ENCODE assay signal across 16 mouse cellular contexts in genomic region chr8:46252456-46252855, GRCm38 (mm10). TPM values are rescaled to one million over a fixed set of nuclear protein-coding genes. Genes with fewer than 3 reads are reported as not detected.
DNase-seq lines count a peak whose midpoint lies in the region; ATAC-seq and TF ChIP-seq lines count a peak whose summit lies in the region.
"Had no signal": no experiment of that assay in that cellular context is flagged by ENCODE, and none has a peak within 500 bp of the region (broad histone marks: within the 10 kb centered on the region; RNA-seq: fewer than 3 reads in every experiment).

No protein-coding gene starts in this region.

- no peaks in the 10 kb centered on the region for H3K36me3 ChIP-seq in forebrain, embryonic 13.5 days (ENCODE audit: poor library complexity, severe bottlenecking)
- no peaks in the 10 kb centered on the region for H3K36me3 ChIP-seq in forebrain, embryonic 12.5 days (replicated peaks)
- no peaks in the 10 kb centered on the region for H3K36me3 ChIP-seq in liver, postnatal 0 days (replicated peaks; ENCODE audit: insufficient read depth, low read length)
- H3K36me3 ChIP-seq in liver, embryonic 12.5 days = no peaks in the 10 kb centered on the region
- no peaks in the 10 kb centered on the region for H3K36me3 ChIP-seq in embryonic facial prominence, embryonic 10.5 days (replicated peaks)
- no peaks in the 10 kb centered on the region for H3K36me3 ChIP-seq in limb, embryonic 15.5 days

- H3K27me3 ChIP-seq in forebrain, embryonic 13.5 days = no peaks in the 10 kb centered on the region
- 0 out of 2 replicates have a peak, but pooled peaks cover 8% of the 10 kb centered on the region for H3K27me3 ChIP-seq in forebrain, embryonic 12.5 days
- no peaks in the 10 kb centered on the region for H3K27me3 ChIP-seq in liver, postnatal 0 days (ENCODE audit: insufficient read depth, low read length)
- no peaks in the 10 kb centered on the region for H3K27me3 ChIP-seq in liver, embryonic 12.5 days (replicated peaks)
- peaks cover 29% of the 10 kb centered on the region for H3K27me3 ChIP-seq in embryonic facial prominence, embryonic 10.5 days (replicated peaks; ENCODE audit: low read depth, poor library complexity, severe bottlenecking)
- H3K27me3 ChIP-seq in limb, embryonic 15.5 days = no peaks in the 10 kb centered on the region

- 86% methylated on average over 13 of the region's 13 CpGs for WGBS in forebrain, embryonic 13.5 days
- WGBS in forebrain, embryonic 12.5 days = 79% methylated on average over 13 of the region's 13 CpGs
- WGBS in liver, postnatal 0 days (ENCODE audit: insufficient replicate concordance) = 66% methylated on average over 13 of the region's 13 CpGs
- WGBS in liver, embryonic 12.5 days (ENCODE audit: insufficient replicate concordance) = 74% methylated on average over 13 of the region's 13 CpGs
- 69% methylated on average over 13 of the region's 13 CpGs for WGBS in embryonic facial prominence, embryonic 10.5 days
- 54% methylated on average over 13 of the region's 13 CpGs for WGBS in limb, embryonic 15.5 days

- no peak overlapping the region for H3K9ac ChIP-seq in forebrain, embryonic 13.5 days
- no peak overlapping the region for H3K9ac ChIP-seq in forebrain, embryonic 12.5 days
- no peak overlapping the region for H3K9ac ChIP-seq in liver, postnatal 0 days (replicated peaks)
- no peak overlapping the region for H3K9ac ChIP-seq in liver, embryonic 12.5 days
- no peak overlapping the region for H3K9ac ChIP-seq in limb, embryonic 15.5 days
- H3K9ac ChIP-seq: forebrain, postnatal 0 days had no signal

- no peak overlapping the region for H3K27ac ChIP-seq in forebrain, embryonic 13.5 days
- no peak overlapping the region for H3K27ac ChIP-seq in forebrain, embryonic 12.5 days
- H3K27ac ChIP-seq in liver, postnatal 0 days (ENCODE audit: low read depth) = no peak overlapping the region
- H3K27ac ChIP-seq in liver, embryonic 12.5 days = no peak overlapping the region
- peak overlapping the region; percentile 59; the same call in 1 of the 2 replicates for H3K27ac ChIP-seq in embryonic facial prominence, embryonic 10.5 days (replicated peaks)
- H3K27ac ChIP-seq in limb, embryonic 15.5 days = no peak overlapping the region

- H3K4me1 ChIP-seq in forebrain, embryonic 13.5 days = 0 out of 2 replicates have a peak, but pooled peaks cover 12% of the 10 kb centered on the region
- peaks cover 6% of the 10 kb centered on the region for H3K4me1 ChIP-seq in forebrain, embryonic 12.5 days
- no peaks in the 10 kb centered on the region for H3K4me1 ChIP-seq in liver, postnatal 0 days (ENCODE audit: insufficient read depth)
- no peaks in the 10 kb centered on the region for H3K4me1 ChIP-seq in liver, embryonic 12.5 days
- peaks cover 16% of the 10 kb centered on the region for H3K4me1 ChIP-seq in embryonic facial prominence, embryonic 10.5 days
- 0 out of 2 replicates have a peak, but pooled peaks cover 4% of the 10 kb centered on the region for H3K4me1 ChIP-seq in limb, embryonic 15.5 days

- no peak overlapping the region for H3K4me3 ChIP-seq in forebrain, embryonic 13.5 days
- no peak overlapping the region for H3K4me3 ChIP-seq in forebrain, embryonic 12.5 days (replicated peaks)
- no peak overlapping the region for H3K4me3 ChIP-seq in liver, postnatal 0 days (ENCODE audit: low read depth, low read length)
- no peak overlapping the region for H3K4me3 ChIP-seq in liver, embryonic 12.5 days
- H3K4me3 ChIP-seq in embryonic facial prominence, embryonic 10.5 days = no peak overlapping the region
- no peak overlapping the region; the same call in 1 of the 2 replicates for H3K4me3 ChIP-seq in limb, embryonic 15.5 days

- no peak for TF ChIP-seq EP300 in liver, postnatal 0 days (IDR thresholded peaks at IDR 0.05; ENCODE audit: low read depth)

- no peak for DNase-seq in liver, postnatal 0 days
- no peak for DNase-seq in embryonic facial prominence, embryonic 10.5 days (ENCODE audit: low spot score)
- DNase-seq in gastrocnemius, postnatal 10 days = no peak
- no peak for DNase-seq in embryo, embryonic 11 days
- DNase-seq: cerebellum, adult 2 months; forebrain, postnatal 0 days; heart, adult 18-20 months; midbrain, embryonic 14.5 days had no signal

- H3K9me3 ChIP-seq in forebrain, embryonic 13.5 days (replicated peaks) = no peaks in the 10 kb centered on the region
- no peaks in the 10 kb centered on the region for H3K9me3 ChIP-seq in forebrain, embryonic 12.5 days
- no peaks in the 10 kb centered on the region for H3K9me3 ChIP-seq in liver, postnatal 0 days (ENCODE audit: low read length)
- H3K9me3 ChIP-seq in liver, embryonic 12.5 days (replicated peaks) = no peaks in the 10 kb centered on the region
- H3K9me3 ChIP-seq in embryonic facial prominence, embryonic 10.5 days = no peaks in the 10 kb centered on the region
- no peaks in the 10 kb centered on the region for H3K9me3 ChIP-seq in limb, embryonic 15.5 days

- ATAC-seq in forebrain, embryonic 13.5 days = peak; percentile 21; the same call in 1 of the 2 replicates
- ATAC-seq in forebrain, embryonic 12.5 days (ENCODE audit: low FRiP score) = no peak
- ATAC-seq in liver, postnatal 0 days = peak; percentile 29; the same call in 1 of the 2 replicates
- no peak for ATAC-seq in liver, embryonic 12.5 days
- no peak for ATAC-seq in limb, embryonic 15.5 days (ENCODE audit: insufficient number of reproducible peaks, low FRiP score, low TSS enrichment, low read depth)
- ATAC-seq: forebrain, postnatal 0 days had no signal

- no peak overlapping the region for H3K4me2 ChIP-seq in forebrain, embryonic 13.5 days
- H3K4me2 ChIP-seq in forebrain, embryonic 12.5 days = no peak overlapping the region
- H3K4me2 ChIP-seq in liver, postnatal 0 days (ENCODE audit: low read depth, low read length) = no peak overlapping the region
- no peak overlapping the region for H3K4me2 ChIP-seq in liver, embryonic 12.5 days
- peak overlapping the region; percentile 30; the same call in 1 of the 2 replicates for H3K4me2 ChIP-seq in limb, embryonic 15.5 days

- TF ChIP-seq CTCF in liver, postnatal 0 days (IDR thresholded peaks at IDR 0.05; ENCODE audit: low read depth) = no peak

RNA-seq across cellular contexts. Expression of gene Slc25a4, which starts 41.4 kb away (rescaled TPM):
- 568 and 569 TPM in 2 replicates for polyA plus RNA-seq in forebrain, embryonic 13.5 days (2015; fragmentation: Nextera tagmentation; extraction: Ambion mirVana)
- 448 and 462 TPM in 2 replicates for polyA plus RNA-seq in forebrain, embryonic 12.5 days (2016; fragmentation: Nextera tagmentation; extraction: Ambion mirVana)
- 448 and 459 TPM in 2 replicates for polyA plus RNA-seq in liver, postnatal 0 days (2015; fragmentation: Nextera tagmentation; extraction: Ambion mirVana)
- 144 and 148 TPM in 2 replicates for polyA plus RNA-seq in liver, embryonic 12.5 days (2016; fragmentation: Nextera tagmentation; extraction: Ambion mirVana)
- polyA plus RNA-seq in embryonic facial prominence, embryonic 10.5 days (2016; fragmentation: Nextera tagmentation; extraction: Ambion mirVana) = 543 and 574 TPM in 2 replicates
- polyA plus RNA-seq in limb, embryonic 15.5 days (2015; fragmentation: Nextera tagmentation; extraction: Ambion mirVana) = 460 and 537 TPM in 2 replicates
- total RNA-seq in gastrocnemius, postnatal 10 days (2021) = 1,000 to 10,000 TPM; 2,072 to 2,481 TPM

RNA-seq across cellular contexts. Expression of gene Helt, which starts 42.0 kb away (rescaled TPM):
- 7.9 and 10.5 TPM in 2 replicates for polyA plus RNA-seq in forebrain, embryonic 13.5 days (2015; fragmentation: Nextera tagmentation; extraction: Ambion mirVana)
- 11.1 and 13.0 TPM in 2 replicates for polyA plus RNA-seq in forebrain, embryonic 12.5 days (2016; fragmentation: Nextera tagmentation; extraction: Ambion mirVana)
- not detected in 2 replicates for polyA plus RNA-seq in liver, postnatal 0 days (2015; fragmentation: Nextera tagmentation; extraction: Ambion mirVana)
- not detected in 2 replicates for polyA plus RNA-seq in liver, embryonic 12.5 days (2016; fragmentation: Nextera tagmentation; extraction: Ambion mirVana)
- polyA plus RNA-seq in embryonic facial prominence, embryonic 10.5 days (2016; fragmentation: Nextera tagmentation; extraction: Ambion mirVana) = 0.36 and 0.64 TPM in 2 replicates
- polyA plus RNA-seq in limb, embryonic 15.5 days (2015; fragmentation: Nextera tagmentation; extraction: Ambion mirVana) = not detected in 2 replicates
- total RNA-seq in gastrocnemius, postnatal 10 days (2021) = 1 to 10 TPM in 1 of 2 experiments, under 1 TPM in 1; 0.45 to 1.1 TPM
- total RNA-seq: layer of hippocampus, postnatal 14 days; liver, adult 2 months had no signal
- polyA plus RNA-seq: C2C12; cerebellum, adult 2 months; kidney, embryonic 14.5 days; liver, adult 2 months had no signal

Comparison
In these comparisons a context has a peak if more than half of its experiments do, and no peak if none do; other contexts are left out.
1. ATAC-seq: peak in forebrain, embryonic 13.5 days (single experiment) and liver, postnatal 0 days (single experiment); none in forebrain, embryonic 12.5 days (single experiment), liver, embryonic 12.5 days (single experiment) and limb, embryonic 15.5 days (single experiment).